Mouse (Mus musculus) thymus, adult 2 months (tissue): ENCODE measurements around the gene Lrrfip2.

ENCODE experiments used
- CTCF ChIP-seq: fragments of 200-500 bp; IDR thresholded peaks from 2 replicates; pipeline ENCODE4 v1.5.1; 2012; ENCODE audit warnings: mild to moderate bottlenecking, control low read depth, low read length, moderate library complexity, borderline replicate concordance; ENCODE audit not compliant: control insufficient read depth, poor library complexity, insufficient read depth; ENCODE audit errors: extremely low read depth
- POLR2A ChIP-seq: fragments of 200-500 bp; IDR thresholded peaks from 2 replicates; pipeline ENCODE4 v1.6.1; 2012; ENCODE audit warnings: mild to moderate bottlenecking, low read length, control low read depth, moderate library complexity; ENCODE audit not compliant: control insufficient read depth, poor library complexity, insufficient read depth; ENCODE audit errors: extremely low read depth

DNA sequence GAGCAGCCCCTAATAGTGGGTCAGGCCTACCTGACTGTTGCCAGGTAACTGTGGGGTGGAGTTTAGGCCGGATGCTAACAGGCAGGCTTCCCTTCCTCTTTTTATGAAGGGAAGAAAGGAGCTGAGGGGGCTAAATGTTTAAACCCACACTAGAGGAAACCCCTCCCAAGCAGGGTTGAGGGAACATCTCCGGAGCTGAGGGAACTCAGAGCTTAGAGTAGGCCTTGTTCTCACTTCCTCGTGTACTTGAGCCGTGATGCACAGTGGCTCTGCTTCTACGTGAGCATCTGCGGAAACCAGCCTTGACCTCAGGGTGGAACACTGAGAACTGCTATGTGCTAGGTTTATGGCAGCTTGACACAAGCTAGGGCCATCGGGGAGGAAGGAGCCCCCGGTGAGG is 36.6 kb upstream of the Lrrfip2 start:
- TF ChIP-seq CTCF = no peak
- no peak for TF ChIP-seq POLR2A
